Mouse (Mus musculus) liver, postnatal 0 days (tissue): ENCODE data around the gene Cog6.

ENCODE experiments used
- CTCF ChIP-seq: sonication (generic); IDR thresholded peaks from 2 replicates; pipeline ENCODE4 v1.5.1; 2016; ENCODE audit warnings: antibody characterized with exemption, low read depth
- EP300 ChIP-seq: IDR thresholded peaks from 2 replicates; pipeline ENCODE4 v1.6.1; 2016; ENCODE audit warnings: antibody characterized with exemption, low read depth, mild to moderate bottlenecking

DNA sequence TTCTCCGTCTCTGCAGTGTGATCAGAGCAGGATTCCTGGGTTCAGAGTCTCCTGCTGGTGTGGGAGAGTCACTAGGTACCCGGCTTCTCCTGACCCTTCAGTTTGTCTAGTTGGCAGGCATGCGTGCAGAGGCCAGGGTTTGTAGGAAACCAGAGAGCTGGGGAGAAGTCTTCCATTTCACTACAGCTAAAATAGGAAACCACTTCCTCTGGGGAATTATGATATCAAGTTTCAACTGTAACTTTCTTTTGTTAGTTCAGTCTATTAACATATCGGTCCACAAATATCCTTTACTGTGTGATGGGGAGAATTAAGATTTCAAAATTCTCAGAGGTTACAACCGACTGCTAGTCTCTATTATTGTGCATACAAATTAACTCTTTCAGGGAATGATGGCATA, 19.0 kb upstream of the Cog6 start:
- TF ChIP-seq CTCF (no peak), EP300 (no peak)
